Mouse (Mus musculus) CH12.LX (cell line): ENCODE data around the gene Dirc2. TPM values are rescaled to one million over a fixed set of nuclear protein-coding genes. Genes with fewer than 3 reads are reported as not detected.

Source experiments
- DNase-seq: peaks from one replicate; pipeline ENCODE4 v3.0.0-alpha.2; 2013; ENCODE audit errors: extremely low read depth
- H3K27ac ChIP-seq: 2 replicates; pipeline ENCODE4 v1.5.1; 2012; ENCODE audit warnings: low read depth, mild to moderate bottlenecking, control low read depth, moderate library complexity; ENCODE audit not compliant: insufficient read depth
- H3K27me3 ChIP-seq: replicated peaks from 2 replicates; pipeline ENCODE3; 2012; ENCODE audit warnings: inconsistent platforms
- H3K36me3 ChIP-seq, 2 experiments: replicated peaks in 1 of 2; 2 replicates each; pipeline versions ENCODE3 to v1.6.1; 2012; ENCODE audit warnings: inconsistent platforms in 1 of 2, low read length in 1 of 2, mild to moderate bottlenecking in 1 of 2, mixed read lengths in 1 of 2, moderate library complexity in 1 of 2; ENCODE audit not compliant: control insufficient read depth in 1 of 2, insufficient read depth in 1 of 2
- H3K4me1 ChIP-seq, 2 experiments: 2 replicates each; pipeline ENCODE4 v1.6.1; 2012; ENCODE audit warnings: inconsistent platforms in 1 of 2, moderate library complexity in 1 of 2; ENCODE audit not compliant: insufficient read depth in 2 of 2, control insufficient read depth in 1 of 2
- H3K4me2 ChIP-seq: 2 replicates; pipeline ENCODE4 v1.6.1; 2012; ENCODE audit warnings: low read depth, mild to moderate bottlenecking, control low read depth; ENCODE audit not compliant: poor library complexity, insufficient read depth, severe bottlenecking
- H3K4me3 ChIP-seq, 3 experiments: fragments of 150-350 bp in 1 of 3; sonication (generic) in 1 of 3; replicated peaks in 1 of 3; 2 replicates each; pipeline versions ENCODE3 to v1.5.1; 2011 to 2012; ENCODE audit warnings: low read depth in 2 of 3, low read length in 2 of 3, mild to moderate bottlenecking in 2 of 3, moderate library complexity in 2 of 3, control low read depth in 1 of 3, improper control_type of control experiment in 1 of 3, inconsistent platforms in 1 of 3, mixed read lengths in 1 of 3; ENCODE audit not compliant: poor library complexity in 1 of 3
- H3K79me2 ChIP-seq: replicated peaks from 2 replicates; pipeline ENCODE4 v1.6.1; 2012; ENCODE audit warnings: mild to moderate bottlenecking, moderate library complexity; ENCODE audit not compliant: control insufficient read depth, poor library complexity, insufficient read depth, severe bottlenecking; ENCODE audit errors: extremely low read depth
- H3K9ac ChIP-seq: 2 replicates; pipeline ENCODE4 v1.6.1; 2012; ENCODE audit warnings: low read depth, mild to moderate bottlenecking, control low read depth, moderate library complexity; ENCODE audit not compliant: insufficient read depth
- H3K9me3 ChIP-seq: replicated peaks from 2 replicates; pipeline ENCODE3; 2012; ENCODE audit warnings: low read length, inconsistent platforms, mixed read lengths
- CHD1 ChIP-seq: IDR thresholded peaks from 2 replicates; pipeline ENCODE4 v1.6.1; 2012; ENCODE audit warnings: low read depth, low read length, improper control_type of control experiment, inconsistent platforms
- CHD2 ChIP-seq: IDR thresholded peaks from 2 replicates; pipeline ENCODE4 v1.6.1; 2011; ENCODE audit warnings: low read length, improper control_type of control experiment
- E2F4 ChIP-seq: IDR thresholded peaks from 2 replicates; pipeline ENCODE4 v1.6.1; 2011; ENCODE audit warnings: low read depth, low read length, improper control_type of control experiment; ENCODE audit not compliant: insufficient replicate concordance
- EP300 ChIP-seq: IDR thresholded peaks from 2 replicates; pipeline ENCODE4 v1.6.1; 2011; ENCODE audit warnings: low read length, improper control_type of control experiment
- ETS1 ChIP-seq: conservative IDR thresholded peaks from 2 replicates; pipeline ENCODE4 v1.6.1; 2012; ENCODE audit warnings: low read depth, mild to moderate bottlenecking, inconsistent platforms, low read length, improper control_type of control experiment, moderate library complexity
- IRF4 ChIP-seq: IDR thresholded peaks from 2 replicates; pipeline ENCODE4 v1.6.1; 2014; ENCODE audit warnings: low read depth, mild to moderate bottlenecking, inconsistent platforms, low read length, improper control_type of control experiment
- JUND ChIP-seq: conservative IDR thresholded peaks from 2 replicates; pipeline ENCODE4 v1.6.1; 2011; ENCODE audit warnings: low read depth, low read length, improper control_type of control experiment
- KAT2A ChIP-seq: IDR thresholded peaks from 2 replicates; pipeline ENCODE4 v1.6.1; 2012; ENCODE audit warnings: low read length, improper control_type of control experiment, inconsistent platforms; ENCODE audit not compliant: insufficient replicate concordance
- MAX ChIP-seq: IDR thresholded peaks from 2 replicates; pipeline ENCODE4 v1.6.1; 2011; ENCODE audit warnings: low read length, improper control_type of control experiment
- MAZ ChIP-seq: IDR thresholded peaks from 2 replicates; pipeline ENCODE4 v1.6.1; 2012; ENCODE audit warnings: low read depth, mild to moderate bottlenecking, inconsistent platforms, low read length, improper control_type of control experiment, moderate library complexity
- MXI1 ChIP-seq: IDR thresholded peaks from 2 replicates; pipeline ENCODE4 v1.6.1; 2011; ENCODE audit warnings: mild to moderate bottlenecking, low read depth, low read length, improper control_type of control experiment
- MYC ChIP-seq: IDR thresholded peaks from 2 replicates; pipeline ENCODE4 v1.6.1; 2011; ENCODE audit warnings: low read depth, mild to moderate bottlenecking, improper control_type of control experiment, low read length
- NELFE ChIP-seq: IDR thresholded peaks from 2 replicates; pipeline ENCODE4 v1.6.1; 2011; ENCODE audit warnings: low read depth, low read length, improper control_type of control experiment
- NRF1 ChIP-seq: IDR thresholded peaks from 2 replicates; pipeline ENCODE4 v1.6.1; 2014; ENCODE audit warnings: low read depth, mild to moderate bottlenecking, inconsistent platforms, low read length, improper control_type of control experiment, moderate library complexity
- PAX5 ChIP-seq: IDR thresholded peaks from 2 replicates; pipeline ENCODE4 v1.6.1; 2012; ENCODE audit warnings: low read length, inconsistent platforms, mixed read lengths
- POLR2AphosphoS2 ChIP-seq: IDR thresholded peaks from 2 replicates; pipeline ENCODE4 v1.6.1; 2011; ENCODE audit warnings: low read depth, low read length, improper control_type of control experiment
- RCOR1 ChIP-seq: conservative IDR thresholded peaks from 2 replicates; pipeline ENCODE4 v1.6.1; 2012; ENCODE audit warnings: low read depth, mild to moderate bottlenecking, inconsistent platforms, low read length, improper control_type of control experiment
- SIN3A ChIP-seq: IDR thresholded peaks from 2 replicates; pipeline ENCODE4 v1.6.1; 2012; ENCODE audit warnings: low read length, improper control_type of control experiment, inconsistent platforms
- SMC3 ChIP-seq: IDR thresholded peaks from 2 replicates; pipeline ENCODE4 v1.6.1; 2011; ENCODE audit warnings: low read depth, low read length, improper control_type of control experiment
- TBP ChIP-seq: conservative IDR thresholded peaks from 2 replicates; pipeline ENCODE4 v1.6.1; 2011; ENCODE audit warnings: low read depth, low read length, improper control_type of control experiment
- TCF12 ChIP-seq: IDR thresholded peaks from 2 replicates; pipeline ENCODE4 v1.6.1; 2014; ENCODE audit warnings: low read depth, mild to moderate bottlenecking, inconsistent platforms, low read length, improper control_type of control experiment
- USF1 ChIP-seq: IDR thresholded peaks from 2 replicates; pipeline ENCODE4 v1.6.1; 2014; ENCODE audit warnings: low read depth, mild to moderate bottlenecking, inconsistent platforms, low read length, improper control_type of control experiment
- USF2 ChIP-seq: conservative IDR thresholded peaks from 2 replicates; pipeline ENCODE4 v1.6.1; 2011; ENCODE audit warnings: low read depth, low read length, improper control_type of control experiment
- ZKSCAN1 ChIP-seq: IDR thresholded peaks from 2 replicates; pipeline ENCODE4 v1.6.1; 2012; ENCODE audit warnings: low read depth, inconsistent platforms, low read length, improper control_type of control experiment, borderline replicate concordance
- ZMIZ1 ChIP-seq: IDR thresholded peaks from 2 replicates; pipeline ENCODE4 v1.6.1; 2012; ENCODE audit warnings: low read depth, mild to moderate bottlenecking, inconsistent platforms, low read length, improper control_type of control experiment
- ZNF384 ChIP-seq: IDR thresholded peaks from 2 replicates; pipeline ENCODE4 v1.6.1; 2012; ENCODE audit warnings: low read depth, low read length, improper control_type of control experiment, inconsistent platforms
- dilution Hi-C: fragments of 300-500 bp; cut with MboI; formaldehyde crosslinking; loops from 2 replicates; pipeline ENCODE4 v1.14.3; 2020; ENCODE audit warnings: low sequenced_read_pairs; ENCODE audit not compliant: extremely low pct_unique_long_range_greater_than_20kb, extremely low pct_ligation_motif_present
- in situ Hi-C: fragments of 300-500 bp; cut with MboI; formaldehyde crosslinking; loops from 3 replicates; pipeline ENCODE4 v1.14.3; 2019; ENCODE audit warnings: low sequenced_read_pairs, low pct_ligation_motif_present, low pct_unique_long_range_greater_than_20kb, mixed read lengths
- polyA plus RNA-seq: library from polyadenylated mRNA; unstranded; fragments of >175 nt; gene quantifications from 2 replicates; pipeline ENCODE4 v1.2.1, GENCODE M21; 2012; ENCODE audit warnings: low read depth; ENCODE audit not compliant: insufficient read length
- total RNA-seq, 2 experiments: library from RNA; depleted of rRNA; stranded (reverse); fragments of 300-350 nt in 1 of 2; fragments of >200 nt in 1 of 2; gene quantifications; 2 replicates each; pipeline ENCODE4 v1.2.3; 2012 to 2014

Gene Dirc2
- total and polyA plus RNA-seq, 3 experiments, result 5.7 to 6.9 (median 6.8) TPM

DNA sequence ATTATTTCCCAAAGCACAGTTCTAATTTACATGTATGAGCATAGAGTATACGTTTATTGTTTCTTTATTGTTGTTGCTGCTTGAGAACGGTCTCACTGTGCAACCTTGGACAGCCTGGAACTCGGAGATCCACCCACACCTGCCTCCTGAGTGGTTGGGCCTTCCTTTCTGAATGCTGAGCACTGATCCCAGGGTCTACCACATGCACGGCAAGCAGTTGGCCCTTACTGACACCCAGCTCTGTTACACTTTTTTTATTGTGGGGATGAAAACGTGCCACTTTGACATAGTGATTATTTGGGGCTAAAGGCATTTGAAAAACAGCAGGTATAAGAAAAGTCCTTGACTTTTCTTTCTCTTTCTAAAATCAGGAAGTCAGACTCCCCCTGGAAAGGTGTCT lies 12.5 kb upstream of the Dirc2 start:
- Histone ChIP-seq H3K4me1 (peaks cover 7 to 23% of the 10 kb centered on the region in 2 experiments; a peak in 3 of 4 replicates), H3K9ac (no peak overlapping the region), H3K9me3 (no peaks in the 10 kb centered on the region), H3K4me3 (no peak overlapping the region), H3K27ac (no peak overlapping the region), H3K4me2 (no peak overlapping the region), H3K27me3 (no peaks in the 10 kb centered on the region), H3K36me3 (peaks cover 0 to 15% of the 10 kb centered on the region in 2 experiments), H3K79me2 (no peaks in the 10 kb centered on the region)
- TF ChIP-seq PAX5 (no peak), ZMIZ1 (no peak), MAX (no peak), SMC3 (no peak), IRF4 (no peak), SIN3A (no peak), ZKSCAN1 (no peak), CHD1 (no peak), E2F4 (no peak), MAZ (no peak), ETS1 (no peak), MXI1 (no peak), POLR2AphosphoS2 (no peak), USF1 (no peak), KAT2A (no peak), EP300 (no peak), TCF12 (no peak), USF2 (no peak)
- in situ Hi-C loops, result no loop called here
- dilution Hi-C loops, result no loop called here
- DNase-seq, result no peak

DNA sequence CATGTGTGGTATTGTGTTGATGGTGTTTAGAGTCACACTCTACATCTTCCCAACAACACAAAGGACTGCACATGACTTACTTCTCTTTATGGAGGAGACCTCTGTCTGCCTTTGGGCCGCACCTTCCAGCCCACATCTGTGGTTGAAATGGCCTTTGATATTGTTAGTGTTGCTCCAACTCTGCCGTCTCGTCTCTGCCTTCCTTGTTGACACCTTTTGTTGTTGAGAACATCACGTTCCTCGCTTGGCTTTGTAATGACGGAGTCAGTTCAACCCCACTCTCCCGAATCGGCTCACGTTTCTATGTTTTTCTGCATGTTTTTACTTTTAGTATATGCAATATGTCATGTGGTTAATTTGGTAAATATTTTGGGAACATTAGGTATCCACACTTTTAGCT lies 11.9 kb upstream of the Dirc2 start:
- no peak for TF ChIP-seq ZNF384
- TF ChIP-seq MYC, result no peak
- TF ChIP-seq USF1, result no peak
- no peak for TF ChIP-seq JUND
- no peak for TF ChIP-seq KAT2A
- no peak for TF ChIP-seq ZMIZ1
- TF ChIP-seq RCOR1, result no peak
- no peak for TF ChIP-seq SMC3
- TF ChIP-seq MAX, result no peak
- TF ChIP-seq NRF1, result no peak
- no peak for TF ChIP-seq NELFE
- no peak for TF ChIP-seq EP300
- TF ChIP-seq CHD2, result no peak
- TF ChIP-seq TBP, result no peak
- no peak overlapping the region for H3K9ac ChIP-seq
- in situ Hi-C loops, result no loop called here
- no peaks in the 10 kb centered on the region for H3K9me3 ChIP-seq
- dilution Hi-C loops, result no loop called here
- H3K4me1 ChIP-seq, result peaks cover 8 to 28% of the 10 kb centered on the region in 2 experiments; a peak in 3 of 4 replicates
- no peak overlapping the region for H3K4me3 ChIP-seq
- DNase-seq, result no peak
- H3K27ac ChIP-seq, result no peak overlapping the region
- H3K4me2 ChIP-seq, result no peak overlapping the region
- H3K27me3 ChIP-seq, result no peaks in the 10 kb centered on the region
- H3K79me2 ChIP-seq, result no peaks in the 10 kb centered on the region
- peaks cover 0 to 15% of the 10 kb centered on the region in 2 experiments for H3K36me3 ChIP-seq
